Mouse (Mus musculus): Measurements from ENCODE around the gene 4930568D16Rik. TPM values are rescaled to one million over a fixed set of nuclear protein-coding genes. Genes with fewer than 3 reads are reported as not detected.

The 4930568D16Rik gene
- polyA plus RNA-seq (2014; fragmentation: Nextera tagmentation; extraction: Ambion mirVana) = not detected in 2 replicates

DNA sequence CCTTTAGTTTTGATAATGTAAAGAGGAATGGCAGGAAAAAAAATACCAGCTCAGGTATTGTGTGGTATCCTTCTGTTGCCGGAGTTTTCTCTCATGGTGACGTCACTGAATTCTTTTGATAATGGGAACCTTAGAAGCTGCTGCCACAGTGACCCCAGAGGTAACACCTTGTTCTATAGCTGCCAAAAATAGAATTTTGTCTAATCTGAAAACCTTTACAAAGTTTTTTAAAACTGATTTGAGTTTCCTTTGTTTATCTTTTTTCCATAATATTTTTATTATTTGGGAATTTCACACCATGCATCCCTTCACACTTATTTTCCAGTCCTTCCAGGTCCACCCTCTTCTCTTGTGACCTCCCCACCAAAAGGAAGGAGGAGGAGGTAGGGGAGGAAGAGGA, at the start of gene 4930568D16Rik:
4930568D16Rik (minus strand) TSS at position 101 of the 400 bp plus-strand sequence.
- H3K4me2 ChIP-seq = no peak within 1 kb of the TSS

DNA sequence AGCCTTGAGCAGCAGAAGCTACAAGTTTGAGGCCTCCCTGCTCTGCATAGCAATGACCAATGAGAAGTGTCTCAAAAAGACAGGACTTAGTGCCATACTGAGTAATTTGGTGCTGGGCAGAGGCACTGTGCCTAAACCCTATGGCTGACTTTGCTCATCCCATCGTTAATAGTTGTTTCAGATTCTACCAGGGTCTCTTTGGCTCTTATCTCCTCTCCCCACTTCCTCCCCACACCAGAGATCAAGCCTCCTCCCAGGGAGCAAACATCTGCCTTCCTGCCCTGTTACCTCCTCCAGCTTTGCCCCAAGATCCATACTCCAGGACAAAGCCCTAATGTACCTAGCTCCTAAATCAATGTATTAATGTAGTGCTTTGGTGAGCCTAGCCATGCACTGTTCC, 49.7 kb upstream of the 4930568D16Rik start:
- Histone ChIP-seq H3K4me1 (ENCODE audit: control insufficient read depth, insufficient read depth, low read length) (no peaks in the 10 kb centered on the region), H3K27ac (ENCODE audit: low read depth, low read length) (no peak overlapping the region), H3K9ac (ENCODE audit: low read length) (no peak overlapping the region), H3K9me3 (ENCODE audit: control insufficient read depth, low read length) (no peaks in the 10 kb centered on the region), H3K27me3 (ENCODE audit: control insufficient read depth, insufficient read depth, low read length) (no peaks in the 10 kb centered on the region), H3K4me3 (ENCODE audit: low read depth, low read length) (no peak overlapping the region), H3K36me3 (ENCODE audit: control insufficient read depth, insufficient read depth, low read length) (no peaks in the 10 kb centered on the region), H3K4me2 (no peak overlapping the region)
- DNase-seq (ENCODE audit: low spot score, missing footprints) (peak; percentile 44), ATAC-seq (ENCODE audit: low FRiP score) (no peak)
- 84% methylated on average over 1 of the region's 1 CpGs for WGBS

More for the DNA sequence above, at the start of gene 4930568D16Rik:
- no peaks in the 10 kb centered on the region for H3K36me3 ChIP-seq (ENCODE audit: control insufficient read depth, insufficient read depth, low read length)
- H3K9me3 ChIP-seq (ENCODE audit: control insufficient read depth, low read length) = no peaks in the 10 kb centered on the region
- H3K27me3 ChIP-seq (ENCODE audit: control insufficient read depth, insufficient read depth, low read length) = no peaks in the 10 kb centered on the region
- H3K4me3 ChIP-seq (ENCODE audit: low read depth, low read length) = no peak within 1 kb of the TSS
- WGBS = 86% methylated on average over 2 of the region's 2 CpGs
- ATAC-seq (ENCODE audit: low FRiP score) (no peak), DNase-seq (ENCODE audit: low spot score, missing footprints) (no peak)
- no peaks in the 10 kb centered on the region for H3K4me1 ChIP-seq (ENCODE audit: control insufficient read depth, insufficient read depth, low read length)
- H3K9ac ChIP-seq (ENCODE audit: low read length) = no peak within 1 kb of the TSS
- no peak within 1 kb of the TSS for H3K27ac ChIP-seq (ENCODE audit: low read depth, low read length)

DNA sequence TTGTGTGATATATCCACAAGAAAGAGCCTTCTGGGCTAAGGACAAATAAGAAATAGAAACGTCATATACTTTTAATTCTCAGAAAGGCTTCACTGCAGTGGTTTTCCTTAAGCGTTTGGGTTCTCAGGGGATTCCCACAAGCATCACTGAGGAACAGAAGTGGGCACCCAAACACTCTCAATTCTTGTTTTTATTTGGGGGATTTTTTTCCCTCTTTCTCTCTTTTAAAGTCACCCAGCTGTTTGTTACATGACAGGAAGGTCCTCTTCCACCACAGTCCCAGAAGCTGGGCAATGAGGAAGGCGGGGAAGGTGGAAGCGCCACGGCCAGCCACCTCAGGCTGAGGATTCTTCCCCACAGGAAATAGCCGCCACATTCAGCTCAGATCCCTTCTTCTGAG, 48.9 kb upstream of the 4930568D16Rik start:
- 87% methylated on average over 6 of the region's 6 CpGs for WGBS
- ATAC-seq (ENCODE audit: low FRiP score) = no peak
- H3K4me2 ChIP-seq = no peak overlapping the region

GRCm38 (mm10) chr2:35412810-35413209, 45.3 kb upstream of the 4930568D16Rik start:
- no peak overlapping the region for H3K4me3 ChIP-seq (ENCODE audit: low read depth, low read length)
- DNase-seq (ENCODE audit: low spot score, missing footprints) (no peak), ATAC-seq (ENCODE audit: low FRiP score) (no peak)
- no peaks in the 10 kb centered on the region for H3K36me3 ChIP-seq (ENCODE audit: control insufficient read depth, insufficient read depth, low read length)
- no peak overlapping the region for H3K9ac ChIP-seq (ENCODE audit: low read length)
- no peaks in the 10 kb centered on the region for H3K9me3 ChIP-seq (ENCODE audit: control insufficient read depth, low read length)
- 94% methylated on average over 3 of the region's 3 CpGs for WGBS
- H3K4me2 ChIP-seq = no peak overlapping the region
- no peaks in the 10 kb centered on the region for H3K27me3 ChIP-seq (ENCODE audit: control insufficient read depth, insufficient read depth, low read length)
- no peaks in the 10 kb centered on the region for H3K4me1 ChIP-seq (ENCODE audit: control insufficient read depth, insufficient read depth, low read length)
- H3K27ac ChIP-seq (ENCODE audit: low read depth, low read length) = no peak overlapping the region

More for the DNA sequence above, 48.9 kb upstream of the 4930568D16Rik start:
- peak; percentile 39 for DNase-seq (ENCODE audit: low spot score, missing footprints)
- Histone ChIP-seq H3K4me3 (ENCODE audit: low read depth, low read length) (no peak overlapping the region), H3K9ac (ENCODE audit: low read length) (no peak overlapping the region), H3K36me3 (ENCODE audit: control insufficient read depth, insufficient read depth, low read length) (no peaks in the 10 kb centered on the region), H3K4me1 (ENCODE audit: control insufficient read depth, insufficient read depth, low read length) (no peaks in the 10 kb centered on the region), H3K27ac (ENCODE audit: low read depth, low read length) (no peak overlapping the region), H3K9me3 (ENCODE audit: control insufficient read depth, low read length) (no peaks in the 10 kb centered on the region), H3K27me3 (ENCODE audit: control insufficient read depth, insufficient read depth, low read length) (no peaks in the 10 kb centered on the region)

DNA sequence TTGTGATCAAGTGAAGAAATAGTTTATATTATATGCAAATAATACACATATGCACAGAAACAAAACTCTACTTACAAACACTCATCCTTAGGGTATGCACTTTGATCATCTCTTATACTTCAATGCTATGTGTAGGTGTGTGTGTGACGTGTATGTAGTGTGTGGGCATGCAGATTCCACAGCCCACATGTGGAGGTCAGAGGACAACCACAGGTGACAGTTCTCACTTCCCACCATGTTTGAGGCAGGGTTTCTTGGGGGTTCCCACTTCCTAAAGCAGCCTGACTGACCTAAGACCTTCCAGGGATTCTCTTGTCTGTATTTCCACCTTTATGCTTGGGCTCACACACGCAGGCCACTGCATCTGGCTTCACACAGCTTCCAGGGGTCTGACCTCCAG, 44.7 kb upstream of the 4930568D16Rik start:
- no peaks in the 10 kb centered on the region for H3K27me3 ChIP-seq (ENCODE audit: control insufficient read depth, insufficient read depth, low read length)
- H3K9ac ChIP-seq (ENCODE audit: low read length) = no peak overlapping the region
- H3K9me3 ChIP-seq (ENCODE audit: control insufficient read depth, low read length) = no peaks in the 10 kb centered on the region
- H3K4me3 ChIP-seq (ENCODE audit: low read depth, low read length) = no peak overlapping the region
- no peak overlapping the region for H3K27ac ChIP-seq (ENCODE audit: low read depth, low read length)
- WGBS = 70% methylated on average over 2 of the region's 2 CpGs
- H3K36me3 ChIP-seq (ENCODE audit: control insufficient read depth, insufficient read depth, low read length) = no peaks in the 10 kb centered on the region
- no peak overlapping the region for H3K4me2 ChIP-seq
- ATAC-seq (ENCODE audit: low FRiP score) (no peak), DNase-seq (ENCODE audit: low spot score, missing footprints) (no peak)
- H3K4me1 ChIP-seq (ENCODE audit: control insufficient read depth, insufficient read depth, low read length) = no peaks in the 10 kb centered on the region

DNA sequence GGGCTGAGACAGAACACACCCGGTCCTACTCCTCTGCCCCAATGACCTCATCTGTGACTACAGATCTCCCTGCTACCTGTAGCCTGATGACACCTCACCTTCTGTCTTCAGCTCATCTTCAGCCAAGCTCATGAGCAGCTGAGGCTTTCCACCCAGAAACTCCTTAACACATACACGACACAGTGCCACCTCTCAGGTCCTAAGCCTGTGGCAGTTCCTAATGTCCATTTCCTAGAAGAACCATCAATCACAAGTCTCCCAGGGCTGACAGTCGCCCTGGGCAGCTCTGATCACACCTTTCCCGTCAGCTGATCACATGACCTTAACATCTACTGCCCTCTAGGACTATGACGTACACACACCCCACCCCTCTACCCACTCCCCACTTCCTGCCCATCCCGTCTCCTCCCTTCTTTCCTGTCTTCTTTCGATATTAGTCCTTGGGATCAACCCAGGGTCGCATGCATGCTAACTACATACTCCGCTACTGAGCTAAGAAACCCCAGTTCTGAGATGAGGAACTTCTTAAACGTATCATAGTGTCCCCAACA, 44.2 kb upstream of the 4930568D16Rik start:
- Histone ChIP-seq H3K4me3 (ENCODE audit: low read depth, low read length) (no peak overlapping the region), H3K4me2 (no peak overlapping the region), H3K4me1 (ENCODE audit: control insufficient read depth, insufficient read depth, low read length) (no peaks in the 10 kb centered on the region), H3K9ac (ENCODE audit: low read length) (no peak overlapping the region), H3K36me3 (ENCODE audit: control insufficient read depth, insufficient read depth, low read length) (no peaks in the 10 kb centered on the region), H3K27ac (ENCODE audit: low read depth, low read length) (no peak overlapping the region), H3K27me3 (ENCODE audit: control insufficient read depth, insufficient read depth, low read length) (no peaks in the 10 kb centered on the region), H3K9me3 (ENCODE audit: control insufficient read depth, low read length) (no peaks in the 10 kb centered on the region)
- ATAC-seq (ENCODE audit: low FRiP score) (no peak), DNase-seq (ENCODE audit: low spot score, missing footprints) (peak; percentile 49)
- 84% methylated on average over 10 of the region's 10 CpGs for WGBS

GRCm38 (mm10) chr2:35409466-35409865, 41.9 kb upstream of the 4930568D16Rik start:
- Histone ChIP-seq H3K36me3 (ENCODE audit: control insufficient read depth, insufficient read depth, low read length) (no peaks in the 10 kb centered on the region), H3K27ac (ENCODE audit: low read depth, low read length) (no peak overlapping the region), H3K9me3 (ENCODE audit: control insufficient read depth, low read length) (no peaks in the 10 kb centered on the region), H3K4me1 (ENCODE audit: control insufficient read depth, insufficient read depth, low read length) (no peaks in the 10 kb centered on the region), H3K27me3 (ENCODE audit: control insufficient read depth, insufficient read depth, low read length) (no peaks in the 10 kb centered on the region), H3K9ac (ENCODE audit: low read length) (no peak overlapping the region), H3K4me3 (ENCODE audit: low read depth, low read length) (no peak overlapping the region), H3K4me2 (no peak overlapping the region)
- DNase-seq (ENCODE audit: low spot score, missing footprints) (peak; percentile 14), ATAC-seq (ENCODE audit: low FRiP score) (no peak)
- 91% methylated on average over 6 of the region's 6 CpGs for WGBS

- peak; percentile 28 for DNase-seq (ENCODE audit: low spot score, missing footprints)
- no peak overlapping the region for H3K4me2 ChIP-seq
Observed at GRCm38 (mm10) chr2:35408409-35409110, 41.0 kb upstream of the 4930568D16Rik start.

GRCm38 (mm10) chr2:35407878-35408277, 40.3 kb upstream of the 4930568D16Rik start:
- no peak overlapping the region for H3K27ac ChIP-seq (ENCODE audit: low read depth, low read length)
- DNase-seq (ENCODE audit: low spot score, missing footprints) = no peak
- no peak overlapping the region for H3K9ac ChIP-seq (ENCODE audit: low read length)
- no peaks in the 10 kb centered on the region for H3K4me1 ChIP-seq (ENCODE audit: control insufficient read depth, insufficient read depth, low read length)
- no peaks in the 10 kb centered on the region for H3K27me3 ChIP-seq (ENCODE audit: control insufficient read depth, insufficient read depth, low read length)
- H3K36me3 ChIP-seq (ENCODE audit: control insufficient read depth, insufficient read depth, low read length) = no peaks in the 10 kb centered on the region
- no peaks in the 10 kb centered on the region for H3K9me3 ChIP-seq (ENCODE audit: control insufficient read depth, low read length)
- no peak for ATAC-seq (ENCODE audit: low FRiP score)
- 87% methylated on average over 7 of the region's 7 CpGs for WGBS
- no peak overlapping the region for H3K4me3 ChIP-seq (ENCODE audit: low read depth, low read length)
- H3K4me2 ChIP-seq = no peak overlapping the region

More at GRCm38 (mm10) chr2:35408409-35409110, 41.0 kb upstream of the 4930568D16Rik start:
- no peak overlapping the region for H3K27ac ChIP-seq (ENCODE audit: low read depth, low read length)
- H3K9me3 ChIP-seq (ENCODE audit: control insufficient read depth, low read length) = no peaks in the 10 kb centered on the region
- H3K36me3 ChIP-seq (ENCODE audit: control insufficient read depth, insufficient read depth, low read length) = no peaks in the 10 kb centered on the region
- H3K4me1 ChIP-seq (ENCODE audit: control insufficient read depth, insufficient read depth, low read length) = no peaks in the 10 kb centered on the region
- WGBS = 75% methylated on average over 5 of the region's 5 CpGs
- H3K4me3 ChIP-seq (ENCODE audit: low read depth, low read length) = no peak overlapping the region
- no peaks in the 10 kb centered on the region for H3K27me3 ChIP-seq (ENCODE audit: control insufficient read depth, insufficient read depth, low read length)
- H3K9ac ChIP-seq (ENCODE audit: low read length) = no peak overlapping the region
- ATAC-seq (ENCODE audit: low FRiP score) = no peak
